Mouse (Mus musculus) heart, embryonic 14.5 days (tissue): ENCODE results near the gene Rint1. TPM values are rescaled to one million over a fixed set of nuclear protein-coding genes. Genes with fewer than 3 reads are reported as not detected.

ENCODE experiments used
- ATAC-seq: fragments of 200-750 bp; cut with Nextera tagmentation; 2 replicates; pipeline ENCODE4 v1.8.0; 2017; ENCODE audit warnings: low read depth, moderate TSS enrichment; ENCODE audit not compliant: insufficient number of reproducible peaks, insufficient read depth, low FRiP score
- H3K27ac ChIP-seq, 2 experiments: fragments of 200-500 bp in 1 of 2; fragments of 300-500 bp in 1 of 2; sonication (generic) in 1 of 2; replicated peaks in 1 of 2; 2 replicates each; pipeline ENCODE4 v1.5.1; 2012 to 2014; ENCODE audit warnings: low read depth in 2 of 2, low read length in 2 of 2, control low read depth in 1 of 2, mild to moderate bottlenecking in 1 of 2, mixed read lengths in 1 of 2; ENCODE audit not compliant: control insufficient read depth in 1 of 2, insufficient read depth in 1 of 2
- H3K27me3 ChIP-seq: fragments of 300-500 bp; sonication (generic); 2 replicates; pipeline ENCODE4 v1.6.1; 2014; ENCODE audit warnings: mild to moderate bottlenecking, low read length, control low read depth; ENCODE audit not compliant: control insufficient read depth, insufficient read depth
- H3K36me3 ChIP-seq: fragments of 300-500 bp; sonication (generic); 2 replicates; pipeline ENCODE4 v1.6.1; 2014; ENCODE audit warnings: mild to moderate bottlenecking, control low read depth, low read length, mixed read lengths; ENCODE audit not compliant: control insufficient read depth, insufficient read depth
- H3K4me1 ChIP-seq, 2 experiments: fragments of 200-500 bp in 1 of 2; fragments of 300-500 bp in 1 of 2; sonication (generic) in 1 of 2; 2 replicates each; pipeline ENCODE4 v1.6.1; 2012 to 2014; ENCODE audit warnings: low read length in 2 of 2, control low read depth in 1 of 2, mixed read lengths in 1 of 2; ENCODE audit not compliant: control insufficient read depth in 2 of 2, insufficient read depth in 2 of 2
- H3K4me2 ChIP-seq: fragments of 300-500 bp; sonication (generic); 2 replicates; pipeline ENCODE4 v1.6.1; 2014; ENCODE audit warnings: mild to moderate bottlenecking, low read length
- H3K4me3 ChIP-seq, 2 experiments: fragments of 200-500 bp in 1 of 2; fragments of 300-500 bp in 1 of 2; sonication (generic) in 1 of 2; 2 replicates each; pipeline ENCODE4 v1.5.1; 2012 to 2014; ENCODE audit warnings: low read length in 2 of 2, mild to moderate bottlenecking in 2 of 2, control low read depth in 1 of 2, low read depth in 1 of 2, moderate library complexity in 1 of 2; ENCODE audit not compliant: control insufficient read depth in 1 of 2, insufficient read depth in 1 of 2
- H3K9ac ChIP-seq: fragments of 300-500 bp; sonication (generic); 2 replicates; pipeline ENCODE4 v1.6.1; 2014; ENCODE audit warnings: mild to moderate bottlenecking, low read length
- H3K9me3 ChIP-seq: fragments of 300-500 bp; sonication (generic); 2 replicates; pipeline ENCODE4 v1.6.1; 2016; ENCODE audit warnings: low read length, control low read depth; ENCODE audit not compliant: control insufficient read depth
- WGBS: fragments of 180-500 bp; shearing (Covaris S2); extraction: QIAGEN DNeasy Blood & Tissue Kit; methylation state at CpG from one replicate; pipeline ENCODE4 v1.1.7; 2014; 5-methylcytosine and 5-hydroxymethylcytosine counted together
- polyA plus RNA-seq: library from polyadenylated mRNA; unstranded; fragments of >200 nt; fragmentation: Nextera tagmentation; extraction: Ambion mirVana; gene quantifications from 2 replicates; pipeline ENCODE4 v1.2.1, GENCODE M21; 2014

Rint1 gene
- polyA plus RNA-seq, 1 experiment from 2014 or later = 28.9 TPM

DNA sequence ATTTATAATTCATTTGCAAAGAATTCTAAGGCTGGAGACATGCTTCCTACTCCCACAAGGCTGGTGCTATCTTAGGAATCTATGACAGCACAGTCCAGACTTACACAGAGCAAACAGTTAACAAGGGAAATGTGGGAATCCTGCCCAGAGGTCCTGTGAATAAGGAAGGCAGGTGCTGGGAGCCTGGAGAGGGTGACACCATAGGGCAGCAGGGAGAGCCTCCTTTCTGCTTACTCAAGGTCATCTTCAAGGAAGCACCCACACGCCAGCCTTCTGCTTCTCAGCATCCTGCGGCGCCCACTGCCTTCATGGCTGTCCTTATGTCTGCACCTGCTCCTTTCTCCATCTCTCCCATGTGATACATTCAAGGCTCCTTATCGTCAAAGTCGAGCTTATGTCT is 23.0 kb upstream of the Rint1 start:
- ATAC-seq = no peak
- no peak overlapping the region for H3K27ac ChIP-seq
- peaks cover 57% of the 10 kb centered on the region for H3K36me3 ChIP-seq
- no peak overlapping the region for H3K9ac ChIP-seq
- no peaks in the 10 kb centered on the region for H3K9me3 ChIP-seq
- no peaks in the 10 kb centered on the region for H3K4me1 ChIP-seq
- no peak overlapping the region for H3K4me3 ChIP-seq
- WGBS = 85% methylated on average over 5 of the region's 5 CpGs
- H3K27me3 ChIP-seq = no peaks in the 10 kb centered on the region
- no peak overlapping the region for H3K4me2 ChIP-seq

DNA sequence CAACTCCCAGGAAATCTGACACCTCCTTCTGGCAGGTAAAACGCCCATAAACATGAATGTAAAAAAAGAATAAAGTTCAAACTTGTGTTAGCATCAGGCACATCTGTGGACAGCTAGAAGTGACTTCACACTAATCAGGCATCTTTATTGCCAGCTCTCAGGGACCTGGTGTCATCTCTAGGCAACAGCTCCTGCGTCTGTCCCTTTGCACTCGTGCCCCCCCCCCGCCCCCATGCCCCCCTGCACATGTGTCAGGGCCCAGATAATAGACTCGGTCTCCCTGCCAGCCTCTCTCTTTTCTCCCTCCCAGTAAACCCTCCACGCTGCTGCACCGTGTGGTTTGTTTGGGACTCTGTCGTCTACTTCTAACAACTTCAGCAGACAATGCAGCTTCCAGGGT is 16.4 kb upstream of the Rint1 start:
- H3K4me1 ChIP-seq = no peaks in the 10 kb centered on the region
- no peaks in the 10 kb centered on the region for H3K9me3 ChIP-seq
- 54% methylated on average over 8 of the region's 8 CpGs for WGBS
- no peak overlapping the region for H3K9ac ChIP-seq
- no peak overlapping the region for H3K4me2 ChIP-seq
- no peak for ATAC-seq
- H3K36me3 ChIP-seq = peaks cover 63% of the 10 kb centered on the region
- no peak overlapping the region for H3K27ac ChIP-seq
- no peaks in the 10 kb centered on the region for H3K27me3 ChIP-seq
- H3K4me3 ChIP-seq = no peak overlapping the region

DNA sequence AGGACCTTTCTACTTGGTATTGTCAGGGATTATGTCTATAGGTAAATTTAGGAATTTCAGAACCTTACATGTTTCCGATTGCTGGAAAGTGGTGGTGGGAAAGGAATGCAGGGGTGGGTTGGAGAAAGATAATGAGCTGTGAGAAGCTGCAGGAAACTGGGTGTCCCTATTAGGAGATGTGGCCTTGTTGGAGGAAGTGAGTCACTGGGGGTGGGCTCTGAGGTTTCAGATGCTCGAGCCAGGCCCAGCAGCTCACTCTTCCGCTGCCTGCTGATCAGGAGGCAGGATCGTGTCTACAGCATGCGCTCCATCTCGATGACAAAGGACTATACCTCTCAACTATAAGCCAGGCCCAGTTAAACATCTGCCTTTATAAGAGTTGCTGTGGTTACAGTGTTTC is 13.3 kb upstream of the Rint1 start:
- H3K27me3 ChIP-seq = no peaks in the 10 kb centered on the region
- H3K4me2 ChIP-seq = no peak overlapping the region
- H3K36me3 ChIP-seq = peaks cover 58% of the 10 kb centered on the region
- no peaks in the 10 kb centered on the region for H3K4me1 ChIP-seq
- ATAC-seq = no peak
- no peak overlapping the region for H3K4me3 ChIP-seq
- no peaks in the 10 kb centered on the region for H3K9me3 ChIP-seq
- no peak overlapping the region for H3K9ac ChIP-seq
- 66% methylated on average over 6 of the region's 6 CpGs for WGBS
- H3K27ac ChIP-seq = no peak overlapping the region

DNA sequence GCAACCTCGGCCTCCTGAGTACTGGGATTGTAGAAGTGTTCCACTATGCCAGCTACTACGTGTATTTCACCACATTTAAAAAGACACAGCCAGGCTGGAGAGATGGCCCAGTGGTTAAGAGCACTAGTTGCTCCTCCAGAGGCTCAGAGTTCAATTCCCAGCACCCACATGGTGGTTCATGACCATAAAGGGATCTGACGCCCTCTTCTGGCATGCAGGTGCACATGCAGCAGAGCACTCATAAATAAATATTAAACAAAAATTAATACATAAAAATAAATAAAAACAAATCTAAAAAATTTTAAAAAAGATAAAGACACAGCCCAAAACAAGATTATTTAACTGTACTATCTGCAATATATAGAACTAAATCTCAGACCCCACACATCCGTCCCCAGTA is 7.0 kb upstream of the Rint1 start:
- no peak overlapping the region for H3K4me2 ChIP-seq
- peaks cover 0 to 8% of the 10 kb centered on the region in 2 experiments; a peak in 1 of 4 replicates for H3K4me1 ChIP-seq
- no peak overlapping the region for H3K27ac ChIP-seq
- H3K4me3 ChIP-seq = no peak overlapping the region
- no peaks in the 10 kb centered on the region for H3K27me3 ChIP-seq
- peaks cover 23% of the 10 kb centered on the region for H3K36me3 ChIP-seq
- WGBS = 81% methylated on average over 4 of the region's 4 CpGs
- no peak overlapping the region for H3K9ac ChIP-seq
- no peaks in the 10 kb centered on the region for H3K9me3 ChIP-seq
- ATAC-seq = no peak

DNA sequence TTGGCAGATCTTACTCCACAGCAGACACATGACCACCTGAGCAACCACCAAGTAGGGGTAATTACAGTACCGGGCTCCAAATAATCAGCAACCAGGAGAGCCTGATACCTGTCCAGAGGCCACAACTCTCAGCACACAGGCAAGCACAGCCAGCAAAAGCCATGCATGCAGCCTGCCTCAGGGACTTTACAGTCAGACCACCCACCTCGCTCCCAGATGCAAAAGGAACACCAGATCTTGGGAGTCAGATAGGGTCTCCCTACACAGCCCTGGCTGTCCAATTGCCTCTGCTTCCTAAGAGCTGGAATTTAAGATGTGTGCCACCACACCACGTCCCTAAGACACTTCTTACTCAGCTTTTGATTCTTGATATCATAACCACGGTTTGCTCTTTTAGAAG is 6.3 kb upstream of the Rint1 start:
- ATAC-seq = no peak
- H3K9me3 ChIP-seq = no peaks in the 10 kb centered on the region
- peaks cover 20% of the 10 kb centered on the region for H3K36me3 ChIP-seq
- H3K9ac ChIP-seq = no peak overlapping the region
- H3K4me1 ChIP-seq = peaks cover 0 to 8% of the 10 kb centered on the region in 2 experiments; a peak in 1 of 4 replicates
- H3K27me3 ChIP-seq = no peaks in the 10 kb centered on the region
- 70% methylated on average over 4 of the region's 4 CpGs for WGBS
- H3K4me3 ChIP-seq = no peak overlapping the region
- no peak overlapping the region for H3K4me2 ChIP-seq
- no peak overlapping the region for H3K27ac ChIP-seq

DNA sequence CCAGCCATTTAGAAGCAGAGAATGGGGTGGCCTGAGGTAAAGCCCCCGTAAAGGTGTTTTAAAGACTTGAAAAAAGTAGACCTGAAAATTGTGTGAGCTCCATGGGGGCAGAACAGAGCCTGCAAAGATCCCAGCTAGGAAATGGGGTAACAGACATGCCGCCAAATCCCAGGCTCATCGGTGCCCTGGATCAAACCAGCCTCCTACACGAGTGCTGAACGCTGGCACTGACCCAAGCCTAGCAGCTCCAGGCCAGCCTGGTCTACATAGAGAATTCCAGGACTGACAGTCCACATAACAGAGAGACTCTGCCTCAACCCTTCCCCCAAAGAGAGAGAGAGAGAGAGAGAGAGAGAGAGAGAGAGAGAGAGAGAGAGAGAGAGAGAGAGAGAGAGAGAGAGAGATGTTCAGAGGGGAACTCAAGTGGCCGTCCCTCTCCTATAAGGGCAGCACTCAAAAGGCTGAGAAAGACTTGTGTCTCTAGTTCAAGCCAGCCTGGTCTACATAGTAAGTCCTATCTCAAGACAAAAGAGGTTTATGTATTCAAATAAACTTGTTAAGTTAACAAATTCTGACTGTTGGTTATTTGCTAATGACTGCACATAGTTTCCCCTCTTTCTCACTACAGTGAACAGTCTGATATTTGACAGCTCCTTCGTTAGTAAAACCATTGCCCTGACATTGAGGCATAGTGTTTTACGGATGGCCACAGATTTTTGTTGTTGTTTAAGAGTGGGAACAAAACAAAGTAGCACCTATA is 5.3 kb upstream of the Rint1 start:
- peak overlapping the region in 1 of 2 experiments; percentile 91; a peak in 2 of 4 replicates for H3K4me3 ChIP-seq
- peaks cover 0 to 10% of the 10 kb centered on the region in 2 experiments; a peak in 1 of 4 replicates for H3K4me1 ChIP-seq
- H3K27ac ChIP-seq = no peak overlapping the region
- peak overlapping the region; percentile 68 for H3K4me2 ChIP-seq
- peaks cover 10% of the 10 kb centered on the region for H3K36me3 ChIP-seq
- ATAC-seq = no peak
- H3K9me3 ChIP-seq = no peaks in the 10 kb centered on the region
- peak overlapping the region; percentile 96 for H3K9ac ChIP-seq
- WGBS = 38% methylated on average over 8 of the region's 8 CpGs
- H3K27me3 ChIP-seq = no peaks in the 10 kb centered on the region

DNA sequence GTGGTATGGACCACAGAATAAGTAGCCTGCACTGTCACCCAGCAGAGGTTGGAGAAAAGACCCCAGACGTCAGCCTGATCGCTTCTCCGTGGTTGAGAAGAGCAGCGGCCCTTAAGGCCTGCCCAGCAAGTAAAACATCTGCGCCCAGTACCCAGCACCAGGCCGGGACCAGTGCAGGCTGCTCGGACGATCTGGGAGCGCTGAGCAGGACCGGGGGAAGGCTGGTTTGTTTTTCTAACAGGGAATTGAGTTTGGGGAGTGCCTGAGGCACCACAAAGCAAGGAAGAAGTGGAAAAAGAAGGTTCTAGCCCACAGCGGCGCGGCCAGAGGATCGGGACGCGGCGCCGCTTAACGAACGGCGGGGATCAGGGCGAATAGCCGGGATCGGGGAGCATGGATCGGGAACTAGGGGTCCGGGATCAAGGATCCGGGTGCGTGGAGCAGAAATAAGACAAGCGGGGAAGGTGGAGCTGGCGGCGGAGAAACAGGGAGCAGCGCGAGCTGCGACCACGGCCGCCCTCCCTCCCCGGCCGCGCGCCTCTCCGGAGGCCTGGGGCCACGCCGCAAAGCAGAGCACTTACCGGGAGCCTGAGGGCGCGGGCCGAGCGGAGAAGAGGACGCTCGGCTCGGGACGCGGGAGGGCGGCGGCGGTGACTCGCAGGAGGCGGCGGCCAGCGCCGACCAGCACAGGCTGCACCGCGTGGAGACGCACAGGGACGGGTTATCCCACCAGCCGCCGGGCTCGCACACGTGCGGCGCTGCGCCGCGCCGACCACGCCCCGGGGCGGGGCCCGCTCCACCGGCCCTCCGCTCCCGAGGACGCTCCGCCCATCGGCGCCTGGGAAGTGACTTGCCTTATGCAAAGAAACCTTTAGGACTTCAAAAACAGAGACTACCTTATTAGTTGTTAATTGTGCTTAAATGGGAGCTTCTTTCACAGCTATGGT is 4.3 kb upstream of the Rint1 start, which contains the start of gene Pus7:
Gene Pus7, minus strand, starts transcription at position 781 of the 947 bp plus-strand sequence.
- Histone ChIP-seq H3K4me3 (peak within 1 kb of the TSS; percentile 70 to 91), H3K27me3 (no peaks in the 10 kb centered on the region), H3K4me1 (peaks cover 0 to 11% of the 10 kb centered on the region in 2 experiments; a peak in 1 of 4 replicates), H3K36me3 (0 out of 2 replicates have a peak, but pooled peaks cover under 1% of the 10 kb centered on the region), H3K9ac (peak within 1 kb of the TSS; percentile 96), H3K9me3 (no peaks in the 10 kb centered on the region), H3K27ac (peak within 1 kb of the TSS; percentile 31 to 65; a peak in 2 of 4 replicates), H3K4me2 (peak within 1 kb of the TSS; percentile 68)
- under 1% methylated on average over 86 of the region's 86 CpGs for WGBS
- ATAC-seq = peak; percentile 89
